Mouse (Mus musculus) limb, embryonic 14.5 days (tissue): ENCODE data around the gene Mcf2l. TPM values are rescaled to one million over a fixed set of nuclear protein-coding genes. Genes with fewer than 3 reads are reported as not detected.

Experiments
- ATAC-seq: fragments of 200-750 bp; cut with Nextera tagmentation; 2 replicates; pipeline ENCODE4 v1.8.0; 2017; ENCODE audit warnings: low read depth, moderate number of reproducible peaks, moderate TSS enrichment; ENCODE audit not compliant: low FRiP score
- DNase-seq: peaks from one replicate; pipeline ENCODE4 v3.0.0-alpha.2; 2015; ENCODE audit warnings: low spot score
- H3K27ac ChIP-seq: fragments of 300-500 bp; sonication (generic); replicated peaks from 2 replicates; pipeline ENCODE4 v1.5.1; 2014; ENCODE audit warnings: low read depth, mild to moderate bottlenecking, low read length, moderate library complexity, mixed read lengths
- H3K27me3 ChIP-seq: fragments of 300-500 bp; sonication (generic); 2 replicates; pipeline ENCODE4 v1.6.1; 2014; ENCODE audit warnings: low read length, mixed read lengths; ENCODE audit not compliant: control insufficient read depth, insufficient read depth
- H3K36me3 ChIP-seq: fragments of 300-500 bp; sonication (generic); 2 replicates; pipeline ENCODE4 v1.6.1; 2014; ENCODE audit warnings: mild to moderate bottlenecking, low read length, moderate library complexity, mixed read lengths; ENCODE audit not compliant: control insufficient read depth, insufficient read depth
- H3K4me1 ChIP-seq: fragments of 300-500 bp; sonication (generic); 2 replicates; pipeline ENCODE4 v1.6.1; 2014; ENCODE audit warnings: antibody characterized with exemption, low read length, mixed read lengths; ENCODE audit not compliant: control insufficient read depth, insufficient read depth
- H3K4me2 ChIP-seq: fragments of 300-500 bp; sonication (generic); replicated peaks from 2 replicates; pipeline ENCODE4 v1.6.1; 2014; ENCODE audit warnings: low read depth, mild to moderate bottlenecking, low read length, moderate library complexity; ENCODE audit not compliant: severe bottlenecking
- H3K4me3 ChIP-seq: fragments of 300-500 bp; sonication (generic); replicated peaks from 2 replicates; pipeline ENCODE4 v1.5.1; 2014; ENCODE audit warnings: low read length
- H3K9ac ChIP-seq: fragments of 300-500 bp; sonication (generic); 2 replicates; pipeline ENCODE4 v1.6.1; 2014; ENCODE audit warnings: mild to moderate bottlenecking, low read depth, low read length, moderate library complexity; ENCODE audit not compliant: severe bottlenecking
- H3K9me3 ChIP-seq: fragments of 300-500 bp; sonication (generic); 2 replicates; pipeline ENCODE4 v1.6.1; 2016; ENCODE audit warnings: low read length; ENCODE audit not compliant: control insufficient read depth
- POLR2A ChIP-seq: fragments of 200-500 bp; IDR thresholded peaks from 2 replicates; pipeline ENCODE4 v1.8.0; 2012; ENCODE audit warnings: inconsistent platforms, mild to moderate bottlenecking, moderate library complexity, borderline replicate concordance; ENCODE audit not compliant: insufficient read depth, insufficient read length; ENCODE audit errors: extremely low read depth
- WGBS: fragments of 180-500 bp; shearing (Covaris S2); extraction: QIAGEN DNeasy Blood & Tissue Kit; methylation state at CpG from one replicate; pipeline ENCODE4 v1.1.7; 2014; 5-methylcytosine and 5-hydroxymethylcytosine counted together
- polyA plus RNA-seq, 2 experiments: library from polyadenylated mRNA; depleted of rRNA in 1 of 2; stranded (reverse) in 1 of 2; unstranded in 1 of 2; fragments of >200 nt; fragmentation: Nextera tagmentation in 1 of 2; extraction: Ambion mirVana in 1 of 2; gene quantifications; 2 replicates each; pipeline versions ENCODE4 v1.2.1 to v1.2.3; 2012 to 2014

The Mcf2l gene
- polyA plus RNA-seq, 2 experiments: 11.5 to 14.9 TPM

- Histone ChIP-seq H3K4me1 (peaks cover 19% of the 10 kb centered on the region), H3K27ac (0 out of 2 replicates have a peak overlapping the region, but pooled peaks have one; percentile 41), H3K9ac (no peak overlapping the region), H3K27me3 (no peaks in the 10 kb centered on the region), H3K9me3 (no peaks in the 10 kb centered on the region), H3K4me3 (no peak overlapping the region), H3K36me3 (peaks cover 35% of the 10 kb centered on the region), H3K4me2 (no peak overlapping the region)
- ATAC-seq (peak; percentile 54; the same call in 1 of the 2 replicates), DNase-seq (peak; percentile 38)
- no peak for TF ChIP-seq POLR2A
- 26% methylated on average over 8 of the region's 8 CpGs for whole genome bisulfite sequencing
Observed at GRCm38 (mm10) chr8:12996831-12997275, 123.2 kb downstream of the Mcf2l start.

DNA sequence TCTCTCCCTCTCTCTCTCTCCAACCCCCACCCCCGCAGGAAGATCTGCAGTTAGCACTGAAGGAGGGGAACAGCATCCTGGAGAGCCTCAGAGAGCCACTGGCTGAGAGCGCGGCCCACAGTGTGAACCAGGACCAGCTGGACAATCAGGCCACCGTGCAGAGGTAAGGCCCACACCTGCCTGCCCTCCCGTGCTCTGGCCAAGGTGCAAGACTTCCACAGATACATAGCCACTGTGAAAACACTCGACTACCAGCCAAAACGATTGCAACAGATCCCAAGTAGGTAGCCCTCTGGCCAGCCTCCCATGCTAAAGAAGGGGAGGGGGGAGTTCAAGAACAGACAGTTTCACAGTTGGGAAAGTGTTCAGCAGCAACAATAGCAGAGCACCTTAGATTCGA, 124.7 kb downstream of the Mcf2l start:
- TF ChIP-seq POLR2A: no peak
- 68% methylated on average over 8 of the region's 8 CpGs for WGBS
- no peak for ATAC-seq
- DNase-seq: no peak
- Histone ChIP-seq H3K4me3 (no peak overlapping the region), H3K36me3 (peaks cover 48% of the 10 kb centered on the region), H3K4me2 (no peak overlapping the region), H3K27me3 (no peaks in the 10 kb centered on the region), H3K9me3 (no peaks in the 10 kb centered on the region), H3K4me1 (peaks cover 19% of the 10 kb centered on the region), H3K9ac (no peak overlapping the region), H3K27ac (no peak overlapping the region)

- no peak for DNase-seq
- WGBS: 82% methylated on average over 9 of the region's 9 CpGs
- ATAC-seq: no peak
Observed at GRCm38 (mm10) chr8:12999793-13000192, 126.2 kb downstream of the Mcf2l start.

GRCm38 (mm10) chr8:13007458-13007857, 133.9 kb downstream of the Mcf2l start:
- WGBS: 66% methylated on average over 4 of the region's 4 CpGs
- Histone ChIP-seq H3K4me1 (no peaks in the 10 kb centered on the region), H3K27me3 (no peaks in the 10 kb centered on the region), H3K27ac (no peak overlapping the region), H3K9me3 (0 out of 2 replicates have a peak, but pooled peaks cover 7% of the 10 kb centered on the region), H3K9ac (no peak overlapping the region), H3K4me3 (no peak overlapping the region), H3K36me3 (peaks cover 60% of the 10 kb centered on the region), H3K4me2 (no peak overlapping the region)
- no peak for TF ChIP-seq POLR2A
- ATAC-seq (no peak), DNase-seq (no peak)

More at GRCm38 (mm10) chr8:12999793-13000192, 126.2 kb downstream of the Mcf2l start:
- Histone ChIP-seq H3K9ac (no peak overlapping the region), H3K36me3 (peaks cover 63% of the 10 kb centered on the region), H3K27me3 (no peaks in the 10 kb centered on the region), H3K9me3 (no peaks in the 10 kb centered on the region), H3K27ac (no peak overlapping the region), H3K4me1 (peaks cover 19% of the 10 kb centered on the region), H3K4me3 (no peak overlapping the region), H3K4me2 (no peak overlapping the region)
- no peak for TF ChIP-seq POLR2A

DNA sequence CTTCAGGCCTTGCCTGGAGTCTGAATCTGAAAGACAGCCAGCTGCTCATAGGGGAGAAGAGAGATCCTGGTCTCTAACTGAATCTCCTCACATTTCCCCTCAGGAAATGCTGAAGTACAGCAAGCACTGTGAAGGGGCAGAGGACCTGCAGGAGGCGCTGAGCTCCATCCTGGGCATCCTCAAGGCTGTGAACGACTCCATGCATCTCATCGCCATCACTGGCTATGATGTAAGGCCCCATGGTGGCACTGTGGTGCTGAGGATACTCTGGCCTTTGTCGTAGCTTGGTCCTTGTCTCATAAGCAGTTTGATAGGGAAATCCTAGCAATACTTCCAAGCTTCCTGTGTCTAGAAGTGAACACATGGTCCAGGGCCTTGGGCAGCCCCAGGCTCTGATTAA, 136.7 kb downstream of the Mcf2l start:
- DNase-seq (no peak), ATAC-seq (no peak)
- Histone ChIP-seq H3K36me3 (peaks cover 58% of the 10 kb centered on the region), H3K27me3 (no peaks in the 10 kb centered on the region), H3K4me1 (no peaks in the 10 kb centered on the region), H3K9me3 (0 out of 2 replicates have a peak, but pooled peaks cover 7% of the 10 kb centered on the region), H3K4me3 (no peak overlapping the region), H3K4me2 (no peak overlapping the region), H3K27ac (no peak overlapping the region), H3K9ac (no peak overlapping the region)
- TF ChIP-seq POLR2A: no peak
- 71% methylated on average over 4 of the region's 4 CpGs for WGBS

GRCm38 (mm10) chr8:13019560-13019959, 146.0 kb downstream of the Mcf2l start:
- 57% methylated on average over 4 of the region's 4 CpGs for WGBS
- Histone ChIP-seq H3K4me3 (no peak overlapping the region), H3K9ac (no peak overlapping the region), H3K27me3 (no peaks in the 10 kb centered on the region), H3K36me3 (peaks cover 24% of the 10 kb centered on the region), H3K4me2 (no peak overlapping the region), H3K27ac (no peak overlapping the region), H3K4me1 (no peaks in the 10 kb centered on the region), H3K9me3 (no peaks in the 10 kb centered on the region)
- no peak for TF ChIP-seq POLR2A
- ATAC-seq (no peak), DNase-seq (no peak)
